ENCODE assay signal across 9 mouse cellular contexts in the genomic region with DNA sequence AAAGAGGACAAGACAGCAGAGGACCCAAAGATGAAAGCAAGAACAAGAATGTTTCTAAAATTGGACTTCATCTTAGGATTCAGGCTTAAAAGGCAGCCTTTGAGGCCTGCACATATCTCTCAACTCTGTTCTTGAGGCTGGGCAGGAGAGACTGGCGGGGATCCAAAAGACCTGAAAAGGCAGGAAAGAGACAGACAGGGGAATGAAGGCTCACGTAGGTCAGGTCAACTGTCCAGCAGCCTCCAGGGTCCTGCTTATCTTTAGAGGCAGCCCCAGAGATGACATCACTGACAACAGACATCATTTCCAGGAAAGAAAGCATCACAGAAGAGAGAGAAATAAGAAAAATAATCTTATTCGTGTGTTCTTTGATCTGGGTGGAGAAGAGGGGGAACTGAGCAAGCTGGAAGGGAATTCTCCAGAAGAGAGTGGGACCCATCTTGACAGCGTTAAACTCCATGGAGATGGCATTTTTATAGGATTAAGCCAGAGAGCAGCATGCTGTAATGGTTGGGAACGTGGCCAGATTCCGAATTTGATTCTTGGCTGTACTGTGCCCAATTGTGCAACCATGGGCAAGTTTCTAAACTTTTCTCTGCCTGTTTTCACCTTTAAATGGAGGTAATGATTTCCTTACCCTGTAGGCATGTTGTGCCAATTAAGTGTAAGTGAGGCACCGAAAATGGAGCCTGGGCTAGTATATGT.
DNase-seq lines count a peak whose midpoint lies in the region; ATAC-seq and TF ChIP-seq lines count a peak whose summit lies in the region.
"Had no signal": no experiment of that assay in that cellular context is flagged by ENCODE, and none has a peak within 500 bp of the region (broad histone marks: within the 10 kb centered on the region; RNA-seq: fewer than 3 reads in every experiment).

No protein-coding gene starts in this region.

- H3K9me3 ChIP-seq in heart, embryonic 12.5 days (replicated peaks), result no peaks in the 10 kb centered on the region
- no peaks in the 10 kb centered on the region for H3K9me3 ChIP-seq in intestine, postnatal 0 days (ENCODE audit: control insufficient read depth)
- H3K9me3 ChIP-seq: embryonic facial prominence, embryonic 13.5 days had no signal

- ATAC-seq in heart, embryonic 12.5 days (ENCODE audit: insufficient number of reproducible peaks, low FRiP score), result no peak
- no peak for ATAC-seq in intestine, postnatal 0 days

- no peak overlapping the region for H3K4me3 ChIP-seq in heart, embryonic 12.5 days
- H3K4me3 ChIP-seq in cortical plate, adult 2 months (ENCODE audit: insufficient read depth, low read length), result no peak overlapping the region
- H3K4me3 ChIP-seq in intestine, postnatal 0 days (ENCODE audit: low read depth, low read length), result no peak overlapping the region
- H3K4me3 ChIP-seq: embryonic facial prominence, embryonic 13.5 days had no signal

- no peak for TF ChIP-seq POLR2A in cortical plate, adult 2 months (IDR thresholded peaks at IDR 0.05; ENCODE audit: extremely low read depth, insufficient read depth, low read length)

- H3K27ac ChIP-seq in heart, embryonic 12.5 days (ENCODE audit: poor library complexity, severe bottlenecking), result no peak overlapping the region
- 0 out of 2 replicates have a peak overlapping the region, but pooled peaks have one; percentile 68 for H3K27ac ChIP-seq in cortical plate, adult 2 months (ENCODE audit: insufficient read depth, low read length)
- no peak overlapping the region for H3K27ac ChIP-seq in intestine, postnatal 0 days (ENCODE audit: low read depth, low read length)
- H3K27ac ChIP-seq: embryonic facial prominence, embryonic 13.5 days had no signal

- no peaks in the 10 kb centered on the region for H3K36me3 ChIP-seq in heart, embryonic 12.5 days
- no peaks in the 10 kb centered on the region for H3K36me3 ChIP-seq in intestine, postnatal 0 days (ENCODE audit: control insufficient read depth, insufficient read depth)
- H3K36me3 ChIP-seq: embryonic facial prominence, embryonic 13.5 days had no signal

- no peak overlapping the region for H3K9ac ChIP-seq in heart, embryonic 12.5 days
- H3K9ac ChIP-seq in intestine, postnatal 0 days (ENCODE audit: low read depth, low read length), result no peak overlapping the region
- H3K9ac ChIP-seq: embryonic facial prominence, embryonic 13.5 days had no signal

- DNase-seq in heart, adult 18-20 months, result peak; percentile 30 to 31
- DNase-seq in ovary, postnatal 36 days (ENCODE audit: low spot score), result peak; percentile 5
- DNase-seq in ovary, adult 18-20 months (ENCODE audit: low spot score), result no peak
- DNase-seq in telencephalon, adult 2 months (ENCODE audit: low read depth, low spot score), result peak; percentile 54
- no peak for DNase-seq in thymus, postnatal 36 days

- no peaks in the 10 kb centered on the region for H3K27me3 ChIP-seq in heart, embryonic 12.5 days (replicated peaks)
- no peaks in the 10 kb centered on the region for H3K27me3 ChIP-seq in intestine, postnatal 0 days (replicated peaks; ENCODE audit: control insufficient read depth, insufficient read depth, low read length)
- H3K27me3 ChIP-seq: embryonic facial prominence, embryonic 13.5 days had no signal

- TF ChIP-seq CTCF in cortical plate, adult 2 months (IDR thresholded peaks at IDR 0.05; ENCODE audit: extremely low read depth, insufficient read depth, low read length), result no peak
- no peak for TF ChIP-seq CTCF in intestine, postnatal 0 days (IDR thresholded peaks at IDR 0.05; ENCODE audit: low read depth)

- WGBS in heart, embryonic 12.5 days, result 60% methylated on average over 7 of the region's 7 CpGs
- 74% methylated on average over 7 of the region's 7 CpGs for WGBS in intestine, postnatal 0 days

- H3K4me1 ChIP-seq in heart, embryonic 12.5 days (replicated peaks), result peaks cover 6% of the 10 kb centered on the region; the same call in 1 of the 2 replicates
- H3K4me1 ChIP-seq in cortical plate, adult 2 months (ENCODE audit: control insufficient read depth, insufficient read depth, low read length), result peaks cover 17% of the 10 kb centered on the region
- H3K4me1 ChIP-seq in intestine, postnatal 0 days (replicated peaks; ENCODE audit: control insufficient read depth, insufficient read depth, low read length), result no peaks in the 10 kb centered on the region

- no peak overlapping the region for H3K4me2 ChIP-seq in heart, embryonic 12.5 days
- no peak overlapping the region for H3K4me2 ChIP-seq in intestine, postnatal 0 days (replicated peaks; ENCODE audit: low read depth)
- H3K4me2 ChIP-seq: embryonic facial prominence, embryonic 13.5 days had no signal

Comparison
In these comparisons a context has a peak if more than half of its experiments do, and no peak if none do; other contexts are left out.
1. DNase-seq: peak in heart, adult 18-20 months (2 of 2), ovary, postnatal 36 days (single experiment) and telencephalon, adult 2 months (single experiment); none in ovary, adult 18-20 months (single experiment) and thymus, postnatal 36 days (0 of 2).